Mouse (Mus musculus): Measurements from ENCODE around the gene P2ry10.
"Not testable (repeated sequence)": the region's sequence is repeated elsewhere in the genome, so short reads cannot be mapped to it uniquely, and the experiment has no call there.

The P2ry10 gene

GRCm38 (mm10) chrX:107088177-107088576 is at the start of gene P2ry10:
Gene P2ry10, plus strand, starts transcription at chrX:107088492.
- no peak for DNase-seq (ENCODE audit: low read depth)

- DNase-seq (ENCODE audit: low read depth), result no peak
These were observed 49.1 kb upstream of the P2ry10 start for GRCm38 (mm10) chrX:107039146-107039545.

GRCm38 (mm10) chrX:107039635-107040034 is 48.7 kb upstream of the P2ry10 start:
- no peak for DNase-seq (ENCODE audit: low read depth)

- no peak for DNase-seq (ENCODE audit: low read depth)
These were observed 45.9 kb upstream of the P2ry10 start for GRCm38 (mm10) chrX:107042367-107042766.

GRCm38 (mm10) chrX:107083407-107083806 is 4.9 kb upstream of the P2ry10 start:
- DNase-seq (ENCODE audit: low read depth), result not testable (repeated sequence)

DNA sequence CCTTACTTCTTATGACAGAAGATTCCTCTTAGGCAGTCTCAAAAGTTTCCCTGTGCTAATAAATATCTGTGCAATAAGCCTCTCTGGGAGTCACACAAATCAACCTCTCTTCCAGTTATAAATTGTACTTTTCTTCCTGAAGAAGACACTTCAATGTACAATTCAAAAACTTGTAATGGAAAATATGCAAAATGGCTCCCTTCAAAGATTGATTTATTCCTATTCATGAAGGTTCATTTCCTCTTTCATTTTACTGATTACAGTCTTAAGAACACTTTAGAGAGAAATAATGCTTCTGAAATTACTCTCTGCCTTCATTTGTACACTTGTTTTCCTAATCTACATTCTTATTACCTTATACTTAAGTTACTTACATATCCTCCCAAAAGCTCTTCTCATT is 4.0 kb upstream of the P2ry10 start:
- no peak for DNase-seq (ENCODE audit: low read depth)

DNA sequence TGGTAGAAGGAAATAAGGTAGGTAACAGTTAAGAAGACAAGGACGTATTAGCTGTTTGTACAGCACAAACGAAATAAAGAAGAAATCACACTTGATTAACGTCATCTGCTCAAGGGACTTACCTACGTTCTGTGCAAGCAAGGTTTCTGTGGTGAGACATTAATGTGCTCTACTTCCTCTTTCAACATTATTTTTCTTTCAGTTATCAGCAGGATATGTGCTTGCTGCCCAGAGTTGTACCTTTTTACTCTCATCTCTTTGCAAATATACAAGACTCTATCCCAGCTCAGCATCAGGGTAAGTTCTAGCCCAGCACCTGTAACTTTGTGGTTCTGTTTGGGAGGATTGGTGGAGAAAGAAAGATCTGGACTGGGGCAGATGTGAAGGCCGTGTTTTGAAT is 839 bp downstream of the P2ry10 start:
- no peak for DNase-seq (ENCODE audit: low read depth)

GRCm38 (mm10) chrX:107089930-107090329 is 1.6 kb downstream of the P2ry10 start:
- no peak for DNase-seq (ENCODE audit: low read depth)

DNA sequence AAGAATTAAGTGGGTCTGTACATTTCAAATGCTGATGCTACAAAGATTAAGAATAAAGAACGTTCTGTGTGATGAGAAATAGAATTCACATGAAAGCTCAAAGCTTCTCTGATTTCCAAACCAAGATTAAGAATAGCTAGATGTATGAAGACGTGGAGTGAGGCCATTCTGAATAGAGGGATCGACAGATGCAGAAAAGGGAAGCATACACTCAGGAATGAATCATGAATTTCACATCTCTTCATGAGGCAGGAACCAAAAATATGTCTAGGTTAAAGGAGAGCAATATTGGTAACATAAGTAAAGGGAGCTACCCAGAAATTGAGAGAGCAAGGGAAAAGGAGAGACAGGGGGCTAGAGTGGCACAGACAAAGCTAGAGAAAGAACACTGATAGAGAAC is 7.3 kb downstream of the P2ry10 start:
- DNase-seq (ENCODE audit: low read depth), result no peak

DNA sequence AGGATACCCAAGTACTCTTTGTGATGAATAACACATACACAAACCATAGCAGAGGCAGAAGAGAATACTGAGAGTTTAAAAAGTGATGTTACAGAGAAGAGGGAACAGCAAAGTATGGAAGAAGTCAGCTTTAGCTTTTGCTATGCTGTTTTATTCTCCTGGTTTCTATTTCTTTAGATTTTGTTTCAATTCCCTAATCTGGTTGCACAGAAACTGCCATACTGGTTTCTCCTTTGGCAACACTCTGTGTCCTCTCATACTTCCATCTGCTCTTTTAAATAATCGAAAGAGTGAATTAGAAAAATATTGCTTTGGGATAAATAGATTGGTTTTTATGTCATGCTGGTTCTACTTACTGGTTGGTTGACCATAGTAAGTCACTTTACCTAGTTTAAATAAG is 28.0 kb downstream of the P2ry10 start:
- no peak for DNase-seq (ENCODE audit: low read depth)

GRCm38 (mm10) chrX:107116987-107117386 is 28.7 kb downstream of the P2ry10 start:
- no peak for DNase-seq (ENCODE audit: low read depth)

DNA sequence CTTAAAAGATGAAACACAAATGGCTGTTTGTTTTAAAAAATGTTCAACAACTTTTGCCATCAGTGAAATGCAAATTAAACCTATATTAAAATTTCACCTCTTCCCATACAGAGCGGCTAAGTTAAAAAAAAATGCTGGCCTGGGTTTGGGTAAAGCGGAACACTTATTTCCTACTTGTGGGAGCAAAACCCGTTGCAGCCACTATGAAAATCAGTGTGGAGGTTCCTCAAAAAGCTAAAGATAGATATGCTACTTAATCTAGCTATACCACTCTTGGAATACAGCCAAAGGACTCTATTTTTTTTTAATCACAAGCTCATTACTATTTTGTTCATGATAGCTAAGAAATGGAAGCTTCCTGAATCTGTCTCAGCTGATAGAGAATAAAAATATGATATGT is 54.9 kb downstream of the P2ry10 start:
- DNase-seq (ENCODE audit: low read depth), result no peak

DNA sequence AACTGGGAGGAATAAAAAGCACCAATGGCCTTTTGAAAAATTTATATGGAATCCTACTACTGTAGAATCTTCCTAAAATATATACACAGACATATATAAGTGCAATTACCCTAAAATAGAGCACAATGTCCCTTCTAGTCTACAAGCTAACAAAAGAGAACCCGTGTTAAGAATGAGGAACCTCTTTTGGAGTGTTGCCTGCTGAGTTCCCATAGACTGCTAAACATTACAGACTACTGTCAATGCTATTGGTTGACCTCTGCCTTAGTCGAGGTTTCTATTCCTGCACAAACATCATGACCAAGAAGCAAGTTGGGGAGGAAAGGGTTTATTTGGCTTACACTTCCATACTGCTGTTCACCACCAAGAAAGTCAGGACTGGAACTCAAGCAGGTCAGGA is 55.6 kb downstream of the P2ry10 start:
- no peak for DNase-seq (ENCODE audit: low read depth)

- no peak for DNase-seq (ENCODE audit: low read depth)
These were observed 60.4 kb downstream of the P2ry10 start, which contains the start of gene P2ry10b for GRCm38 (mm10) chrX:107148681-107149080. Gene P2ry10b, plus strand, starts transcription at chrX:107148927.

DNA sequence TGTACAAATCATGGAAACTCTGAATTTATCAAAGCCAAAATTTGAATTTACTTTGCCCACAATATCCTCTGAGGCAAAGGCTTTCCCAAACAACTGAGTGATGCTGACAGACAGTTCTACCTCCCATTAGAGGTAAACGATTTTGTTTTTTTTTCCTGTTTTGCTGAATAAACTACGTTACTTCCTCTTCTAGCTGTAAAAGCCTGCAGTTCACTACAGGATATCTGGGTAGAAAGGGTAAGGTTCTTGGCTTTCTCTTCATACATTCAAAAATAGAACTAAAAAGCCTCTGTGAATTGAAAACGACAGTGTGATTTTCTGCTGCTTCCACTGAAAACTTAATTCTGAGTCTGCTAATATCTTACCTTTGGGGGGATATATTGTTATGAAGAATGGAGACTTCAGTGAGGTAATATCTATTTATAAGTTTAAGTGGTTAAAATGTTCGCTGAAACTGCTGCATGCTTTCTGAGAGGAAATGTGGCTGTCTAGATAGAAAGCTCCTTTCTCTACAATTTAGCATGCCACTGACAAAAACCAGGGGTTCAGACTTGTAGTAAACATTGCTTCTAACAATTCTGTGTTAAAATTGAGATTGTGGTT is 61.2 kb downstream of the P2ry10 start:
- no peak for DNase-seq (ENCODE audit: low read depth)

DNA sequence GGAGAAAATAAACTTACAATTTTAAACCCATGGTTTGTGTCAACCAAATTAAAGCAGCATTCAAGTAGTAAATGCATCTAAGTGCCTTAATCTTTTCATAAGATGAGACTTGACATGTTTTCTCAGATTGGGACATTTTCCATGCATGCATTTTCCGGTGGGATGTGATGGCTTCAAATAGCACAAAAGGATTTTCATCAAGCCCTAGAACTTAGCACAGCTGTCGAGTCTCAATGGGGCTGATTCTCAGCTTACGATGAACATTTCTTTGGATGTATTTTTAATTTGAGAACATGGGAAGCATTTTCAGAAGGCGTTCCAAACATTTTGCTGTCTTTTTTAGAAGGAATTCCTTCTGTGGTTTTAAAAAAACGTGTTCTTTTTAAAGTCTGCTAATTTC is 61.7 kb downstream of the P2ry10 start:
- DNase-seq (ENCODE audit: low read depth), result no peak

DNA sequence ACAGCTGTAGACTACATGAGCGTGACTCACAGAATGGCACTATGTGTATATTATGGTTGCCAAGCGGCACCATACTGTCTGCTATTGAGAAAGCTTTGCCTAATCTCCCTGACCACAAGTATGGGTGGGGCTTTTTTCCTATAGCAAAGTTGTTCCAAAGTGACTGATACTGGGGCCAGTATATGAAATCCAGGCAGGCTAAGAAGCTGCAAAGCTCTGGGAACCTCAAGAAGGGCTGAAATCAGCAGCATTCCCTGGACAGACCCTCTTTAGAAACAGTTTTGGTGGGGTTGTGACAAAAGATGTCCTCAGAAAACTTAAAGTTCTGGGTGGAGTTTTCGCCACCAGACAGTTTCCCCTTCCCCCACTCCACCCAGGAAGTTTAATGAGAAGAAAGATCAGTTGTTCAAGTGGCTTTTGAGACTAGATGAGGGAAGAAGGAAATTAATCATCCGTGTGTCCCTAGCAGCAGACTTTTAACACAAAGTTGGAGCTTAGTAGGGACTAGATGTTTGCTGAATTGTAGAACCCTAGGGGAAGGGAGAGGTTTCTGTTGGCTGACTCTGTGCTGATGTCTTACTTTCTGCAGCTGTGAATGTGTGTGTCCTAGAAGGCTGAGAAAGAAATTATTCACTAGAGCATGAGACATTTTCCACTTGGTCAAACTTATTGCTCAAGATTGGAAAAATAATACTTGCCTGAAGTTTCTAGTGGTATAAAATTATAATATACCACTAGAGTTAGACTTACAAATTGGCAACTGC is 62.6 kb downstream of the P2ry10 start:
- peak; percentile 45 for DNase-seq (ENCODE audit: low read depth)

Measured in c-Kit-positive CD71-negative TER-119-negative erythroid progenitor cells, embryonic 14.5 days (primary cell).